Mouse (Mus musculus) ES-Bruce4 (cell line): ENCODE measurements at regions not wholly inside any gene's neighbourhood (a gene's known extent, or its start where the extent isn't known, plus 50 kb on each side); places are given as distances from the start of the nearest gene placed in this dataset.
"Not testable (repeated sequence)": the region's sequence is repeated elsewhere in the genome, so short reads cannot be mapped to it uniquely, and the experiment has no call there.

Experiments
- H3K27ac ChIP-seq: 2 replicates; pipeline ENCODE4 v1.5.1; 2012; ENCODE audit warnings: low read length, inconsistent platforms; ENCODE audit not compliant: insufficient read depth
- H3K27me3 ChIP-seq: 2 replicates; pipeline ENCODE4 v1.6.1; 2012; ENCODE audit warnings: mild to moderate bottlenecking, low read length, inconsistent platforms; ENCODE audit not compliant: control insufficient read depth, poor library complexity, insufficient read depth, severe bottlenecking
- H3K36me3 ChIP-seq: 2 replicates; pipeline ENCODE4 v1.6.1; 2012; ENCODE audit warnings: inconsistent platforms, mild to moderate bottlenecking, low read length, moderate library complexity; ENCODE audit not compliant: control insufficient read depth, poor library complexity, insufficient read depth, severe bottlenecking
- H3K4me1 ChIP-seq: one replicate; pipeline ENCODE4 v1.8.1; 2011; ENCODE audit warnings: low read length; ENCODE audit not compliant: control insufficient read depth, insufficient read depth
- H3K4me3 ChIP-seq: 2 replicates; pipeline ENCODE4 v1.5.1; 2011; ENCODE audit warnings: low read depth, mild to moderate bottlenecking, low read length
- H3K9ac ChIP-seq: 2 replicates; pipeline ENCODE4 v1.6.1; 2012; ENCODE audit warnings: low read depth, mild to moderate bottlenecking, inconsistent platforms; ENCODE audit not compliant: poor library complexity, severe bottlenecking
- H3K9me3 ChIP-seq: replicated peaks from 2 replicates; pipeline ENCODE4 v1.6.1; 2012; ENCODE audit warnings: mild to moderate bottlenecking, low read length, inconsistent platforms; ENCODE audit not compliant: control insufficient read depth, poor library complexity, insufficient read depth, severe bottlenecking
- CTCF ChIP-seq: IDR thresholded peaks from one replicate; pipeline ENCODE4 v1.8.1; 2011; ENCODE audit warnings: low read depth, low read length
- EP300 ChIP-seq: IDR thresholded peaks from 2 replicates; pipeline ENCODE4 v1.6.1; 2011; ENCODE audit warnings: low read depth, low read length; ENCODE audit not compliant: insufficient read depth
- POLR2A ChIP-seq: IDR thresholded peaks from one replicate; pipeline ENCODE4 v1.8.1; 2011; ENCODE audit warnings: low read length; ENCODE audit not compliant: insufficient read depth

DNA sequence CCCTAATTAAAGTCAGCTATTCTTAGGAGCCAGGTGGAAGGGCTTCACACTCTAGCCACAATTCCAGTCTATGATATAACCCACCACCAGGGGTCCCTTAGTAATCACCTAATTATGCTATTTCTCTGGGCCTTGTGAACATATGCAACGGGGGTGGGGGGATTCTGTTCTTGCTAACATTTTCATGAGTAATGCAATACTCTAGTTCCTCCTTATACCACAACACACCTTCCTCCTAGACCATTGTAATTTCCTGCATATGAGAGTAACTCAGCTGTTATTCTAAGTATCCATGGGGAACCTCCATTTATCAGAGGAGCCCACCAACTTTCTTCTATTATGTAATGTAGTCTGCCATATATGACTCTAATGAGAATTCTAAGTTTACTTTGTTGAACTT is 1085.4 kb upstream of the Zfp386 start:
- Histone ChIP-seq H3K9me3 (no peaks in the 10 kb centered on the region; the same call in 1 of the 2 replicates), H3K4me3 (no peak overlapping the region), H3K36me3 (no peaks in the 10 kb centered on the region), H3K4me1 (no peaks in the 10 kb centered on the region), H3K9ac (no peak overlapping the region), H3K27ac (no peak overlapping the region), H3K27me3 (no peaks in the 10 kb centered on the region)
- TF ChIP-seq CTCF (no peak), POLR2A (no peak), EP300 (no peak)

GRCm38 (mm10) chr12:114964251-114964650 is 1083.3 kb upstream of the Zfp386 start:
- not testable (repeated sequence) for H3K9me3 ChIP-seq, H3K9ac ChIP-seq

DNA sequence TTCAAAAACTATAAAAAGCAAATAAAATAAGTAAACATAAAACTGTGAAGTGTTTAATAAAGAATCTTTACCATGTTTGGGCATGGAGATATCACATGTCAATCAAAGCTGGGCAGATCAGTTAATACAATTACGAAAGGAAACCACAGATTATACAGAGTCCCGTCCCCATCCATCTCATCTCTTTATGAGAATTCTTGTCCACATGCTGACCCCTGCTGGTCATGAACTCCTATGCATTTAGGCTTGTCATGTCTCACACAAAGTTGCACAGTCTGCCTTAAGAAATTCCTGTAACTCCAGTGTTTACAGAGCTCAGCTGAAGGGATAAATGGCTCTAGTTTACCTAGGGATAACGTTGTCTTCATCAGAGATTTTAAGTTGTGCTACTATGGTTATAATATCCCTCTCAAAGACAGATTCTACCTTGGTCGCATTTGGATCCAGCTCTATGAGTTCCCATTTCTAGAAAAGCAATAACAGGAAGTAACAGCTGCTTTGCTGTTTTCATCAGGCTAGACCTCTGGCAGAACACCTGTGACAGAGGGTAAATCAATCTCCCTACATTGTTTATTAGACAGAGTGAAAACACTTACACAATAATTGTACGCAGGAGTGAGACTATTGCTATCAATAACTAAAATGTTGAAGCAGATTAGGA is 1065.9 kb upstream of the Zfp386 start:
- H3K9ac ChIP-seq, result no peak overlapping the region
- H3K27me3 ChIP-seq, result no peaks in the 10 kb centered on the region
- H3K27ac ChIP-seq, result no peak overlapping the region
- no peaks in the 10 kb centered on the region for H3K9me3 ChIP-seq
- no peaks in the 10 kb centered on the region for H3K4me1 ChIP-seq
- TF ChIP-seq POLR2A (no peak), EP300 (no peak), CTCF (no peak)
- no peaks in the 10 kb centered on the region for H3K36me3 ChIP-seq
- H3K4me3 ChIP-seq, result no peak overlapping the region

More at GRCm38 (mm10) chr12:114964251-114964650, 1083.3 kb upstream of the Zfp386 start:
- H3K4me1 ChIP-seq, H3K4me3 ChIP-seq, H3K36me3 ChIP-seq, H3K27ac ChIP-seq, H3K27me3 ChIP-seq: not testable (repeated sequence)

GRCm38 (mm10) chr12:114990916-114991315 is 1056.6 kb upstream of the Zfp386 start:
- no peaks in the 10 kb centered on the region for H3K9me3 ChIP-seq
- no peak overlapping the region for H3K9ac ChIP-seq
- H3K36me3 ChIP-seq, result no peaks in the 10 kb centered on the region
- H3K27ac ChIP-seq, result no peak overlapping the region
- no peaks in the 10 kb centered on the region for H3K27me3 ChIP-seq
- TF ChIP-seq CTCF (no peak), POLR2A (no peak), EP300 (no peak)
- no peak overlapping the region for H3K4me3 ChIP-seq
- no peaks in the 10 kb centered on the region for H3K4me1 ChIP-seq

GRCm38 (mm10) chr12:114996817-114997216 is 1050.7 kb upstream of the Zfp386 start:
- H3K4me3 ChIP-seq, result no peak overlapping the region
- H3K9me3 ChIP-seq, result no peaks in the 10 kb centered on the region
- no peaks in the 10 kb centered on the region for H3K27me3 ChIP-seq
- H3K27ac ChIP-seq, result no peak overlapping the region
- no peaks in the 10 kb centered on the region for H3K36me3 ChIP-seq
- H3K9ac ChIP-seq, result no peak overlapping the region
- no peaks in the 10 kb centered on the region for H3K4me1 ChIP-seq
- TF ChIP-seq POLR2A, result no peak
- no peak for TF ChIP-seq EP300
- TF ChIP-seq CTCF, result no peak

- TF ChIP-seq EP300, result no peak
- TF ChIP-seq CTCF, result no peak
- TF ChIP-seq POLR2A, result no peak
- Histone ChIP-seq H3K4me3 (no peak overlapping the region), H3K9me3 (no peaks in the 10 kb centered on the region), H3K27ac (no peak overlapping the region), H3K27me3 (no peaks in the 10 kb centered on the region), H3K4me1 (no peaks in the 10 kb centered on the region), H3K9ac (no peak overlapping the region), H3K36me3 (no peaks in the 10 kb centered on the region)
Measured at GRCm38 (mm10) chr12:115003118-115003517, 1044.4 kb upstream of the Zfp386 start.

- H3K9ac ChIP-seq, result no peak overlapping the region
- no peaks in the 10 kb centered on the region for H3K4me1 ChIP-seq
- H3K27ac ChIP-seq, result no peak overlapping the region
- no peak overlapping the region for H3K4me3 ChIP-seq
- TF ChIP-seq CTCF (no peak), POLR2A (no peak), EP300 (no peak)
- H3K9me3 ChIP-seq, result no peaks in the 10 kb centered on the region
- no peaks in the 10 kb centered on the region for H3K36me3 ChIP-seq
- no peaks in the 10 kb centered on the region for H3K27me3 ChIP-seq
Measured at GRCm38 (mm10) chr12:115008434-115008833, 1039.1 kb upstream of the Zfp386 start.
